Mouse (Mus musculus): Measurements from ENCODE around the gene Gm3435. TPM values are rescaled to one million over a fixed set of nuclear protein-coding genes. Genes with fewer than 3 reads are reported as not detected.

The Gm3435 gene
- polyA plus RNA-seq, 1 experiment from 2014 or later: 4.5 TPM

DNA sequence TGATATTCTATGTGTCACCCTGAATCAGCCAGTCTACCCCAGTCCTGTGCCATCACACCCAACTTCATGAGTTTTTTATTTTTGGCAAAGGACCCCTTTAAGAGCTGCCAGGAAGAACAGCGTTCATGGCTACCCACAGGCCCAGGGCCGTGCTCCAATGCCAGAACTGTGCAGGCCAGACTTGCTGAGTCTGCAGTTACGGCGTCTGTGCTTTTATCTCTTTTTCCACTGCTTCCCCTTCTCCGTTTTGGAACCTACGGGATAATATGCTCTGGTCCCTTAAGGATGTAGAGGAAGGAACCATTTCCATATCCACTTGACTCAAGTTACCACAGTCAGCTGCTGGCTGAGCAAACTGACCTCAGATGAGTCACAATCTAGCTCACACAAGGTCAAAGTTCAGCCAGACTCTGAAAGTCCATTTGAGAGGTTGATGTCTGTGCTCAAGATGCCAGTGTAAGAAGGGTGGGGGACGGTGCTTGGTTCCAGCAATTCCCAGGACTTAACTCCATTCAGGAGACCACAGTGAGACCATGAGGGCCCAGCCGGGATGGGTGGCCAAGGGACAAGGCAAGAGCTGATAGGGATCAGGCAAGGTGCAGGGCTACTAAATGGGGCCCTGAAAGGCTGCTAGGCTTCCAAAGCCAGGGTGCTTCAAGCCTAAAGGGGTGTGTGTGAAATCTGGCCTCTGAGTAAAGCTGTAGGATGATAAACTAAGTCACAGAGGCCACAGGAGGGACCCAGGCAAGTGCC is 58.2 kb downstream of the Gm3435 start:
- Histone ChIP-seq H3K9me3 (ENCODE audit: control insufficient read depth, low read length) (no peaks in the 10 kb centered on the region), H3K4me3 (ENCODE audit: low read depth, low read length) (no peak overlapping the region), H3K9ac (ENCODE audit: low read length) (no peak overlapping the region), H3K27ac (ENCODE audit: low read depth) (no peak overlapping the region), H3K27me3 (replicated peaks; ENCODE audit: control insufficient read depth, insufficient read depth, low read length) (no peaks in the 10 kb centered on the region), H3K4me2 (ENCODE audit: low read length) (no peak overlapping the region), H3K36me3 (ENCODE audit: control insufficient read depth, insufficient read depth, low read length) (peaks cover 12% of the 10 kb centered on the region), H3K4me1 (replicated peaks; ENCODE audit: control insufficient read depth, insufficient read depth, low read length) (peaks cover 9% of the 10 kb centered on the region; the same call in 1 of the 2 replicates)
- 60% methylated on average over 8 of the region's 8 CpGs for WGBS
- ATAC-seq (replicated peaks; ENCODE audit: low FRiP score, low TSS enrichment, low read depth): no peak
- DNase-seq (ENCODE audit: low spot score): no peak

- Histone ChIP-seq H3K4me3 (ENCODE audit: low read depth, low read length) (no peak overlapping the region), H3K36me3 (ENCODE audit: control insufficient read depth, insufficient read depth, low read length) (0 out of 2 replicates have a peak, but pooled peaks cover 3% of the 10 kb centered on the region), H3K9me3 (ENCODE audit: control insufficient read depth, low read length) (no peaks in the 10 kb centered on the region), H3K27ac (ENCODE audit: low read depth) (no peak overlapping the region), H3K4me1 (replicated peaks; ENCODE audit: control insufficient read depth, insufficient read depth, low read length) (peaks cover 9% of the 10 kb centered on the region; the same call in 1 of the 2 replicates), H3K4me2 (ENCODE audit: low read length) (no peak overlapping the region), H3K27me3 (replicated peaks; ENCODE audit: control insufficient read depth, insufficient read depth, low read length) (no peaks in the 10 kb centered on the region), H3K9ac (ENCODE audit: low read length) (no peak overlapping the region)
- 60% methylated on average over 2 of the region's 2 CpGs for WGBS
- ATAC-seq (replicated peaks; ENCODE audit: low FRiP score, low TSS enrichment, low read depth) (no peak), DNase-seq (ENCODE audit: low spot score) (no peak)
Observed at GRCm38 (mm10) chr17:15069124-15069523, 59.1 kb downstream of the Gm3435 start.

Other genes starting within 250 kb of the Gm3435 start
- 6.1 and 9.5 TPM in 2 replicates for gene Wdr27, start 67.0 kb upstream of the Gm3435 start, polyA plus RNA-seq (2014; fragmentation: Nextera tagmentation; extraction: Ambion mirVana)
- 30.9 and 33.5 TPM in 2 replicates for gene 1600012H06Rik, start 67.0 kb upstream of the Gm3435 start, polyA plus RNA-seq (2014; fragmentation: Nextera tagmentation; extraction: Ambion mirVana)
- 45.1 and 48.6 TPM in 2 replicates for gene Phf10, start 48.9 kb upstream of the Gm3435 start, polyA plus RNA-seq (2014; fragmentation: Nextera tagmentation; extraction: Ambion mirVana)
- 5.7 and 9.4 TPM in 2 replicates for gene 9030025P20Rik, start 31.7 kb upstream of the Gm3435 start, polyA plus RNA-seq (2014; fragmentation: Nextera tagmentation; extraction: Ambion mirVana)
- 1.6 TPM in 1 of 2 replicates, not detected in the other for gene Gm3417, start 31.4 kb upstream of the Gm3435 start, polyA plus RNA-seq (2014; fragmentation: Nextera tagmentation; extraction: Ambion mirVana)
- 61.9 and 75.4 TPM in 2 replicates for gene Ermard, start 31.0 kb downstream of the Gm3435 start, polyA plus RNA-seq (2014; fragmentation: Nextera tagmentation; extraction: Ambion mirVana)
- 1.1 TPM in 1 of 2 replicates, not detected in the other for gene Tcte3, start 31.3 kb downstream of the Gm3435 start, polyA plus RNA-seq (2014; fragmentation: Nextera tagmentation; extraction: Ambion mirVana)
- 3.7 and 3.8 TPM in 2 replicates for gene Gm3448, start 31.4 kb downstream of the Gm3435 start, polyA plus RNA-seq (2014; fragmentation: Nextera tagmentation; extraction: Ambion mirVana)